Mouse (Mus musculus) forebrain, embryonic 13.5 days (tissue): ENCODE data around the gene Kansl2. TPM values are rescaled to one million over a fixed set of nuclear protein-coding genes. Genes with fewer than 3 reads are reported as not detected.
A peak's percentile ranks its signal among the peaks of the same experiment; 100 is the strongest.

Source experiments
- ATAC-seq: fragments of 200-750 bp; cut with Nextera tagmentation; 2 replicates; pipeline ENCODE4 v1.8.0; 2017
- H3K27ac ChIP-seq: fragments of 300-500 bp; sonication (generic); 2 replicates; pipeline ENCODE4 v1.5.1; 2015; ENCODE audit warnings: inconsistent platforms, mild to moderate bottlenecking, moderate library complexity
- H3K27me3 ChIP-seq: fragments of 300-500 bp; sonication (generic); 2 replicates; pipeline ENCODE4 v1.6.1; 2015; ENCODE audit warnings: mild to moderate bottlenecking, inconsistent platforms
- H3K36me3 ChIP-seq: fragments of 300-500 bp; sonication (generic); 2 replicates; pipeline ENCODE4 v1.6.1; 2015; ENCODE audit warnings: mild to moderate bottlenecking, inconsistent platforms; ENCODE audit not compliant: poor library complexity, severe bottlenecking
- H3K4me1 ChIP-seq: fragments of 300-500 bp; sonication (generic); 2 replicates; pipeline ENCODE4 v1.6.1; 2015; ENCODE audit warnings: inconsistent platforms
- H3K4me2 ChIP-seq: fragments of 300-500 bp; sonication (generic); 2 replicates; pipeline ENCODE4 v1.6.1; 2015; ENCODE audit warnings: inconsistent platforms, mild to moderate bottlenecking, moderate library complexity
- H3K4me3 ChIP-seq: fragments of 300-500 bp; sonication (generic); 2 replicates; pipeline ENCODE4 v1.5.1; 2015; ENCODE audit warnings: mild to moderate bottlenecking, inconsistent platforms
- H3K9ac ChIP-seq: fragments of 300-500 bp; sonication (generic); 2 replicates; pipeline ENCODE4 v1.6.1; 2015; ENCODE audit warnings: mild to moderate bottlenecking, inconsistent platforms
- H3K9me3 ChIP-seq: fragments of 300-500 bp; sonication (generic); replicated peaks from 2 replicates; pipeline ENCODE4 v1.6.1; 2016; ENCODE audit warnings: inconsistent platforms
- WGBS: fragments of 180-500 bp; shearing (Covaris S2); methylation state at CpG from one replicate; pipeline ENCODE4 v1.1.7; 2015; 5-methylcytosine and 5-hydroxymethylcytosine counted together
- polyA plus RNA-seq: library from polyadenylated mRNA; unstranded; fragments of >200 nt; fragmentation: Nextera tagmentation; extraction: Ambion mirVana; gene quantifications from 2 replicates; pipeline ENCODE4 v1.2.1, GENCODE M21; 2015

Kansl2 gene
- polyA plus RNA-seq, 1 experiment from 2014 or later, result 157 TPM

- no peak for ATAC-seq
- H3K4me1 ChIP-seq, result peaks cover 6% of the 10 kb centered on the region
- H3K27ac ChIP-seq, result no peak overlapping the region
- 60% methylated on average over 13 of the region's 13 CpGs for WGBS
- H3K9ac ChIP-seq, result no peak overlapping the region
- no peak overlapping the region for H3K4me3 ChIP-seq
- H3K4me2 ChIP-seq, result no peak overlapping the region
- H3K9me3 ChIP-seq, result no peaks in the 10 kb centered on the region
- 0 out of 2 replicates have a peak, but pooled peaks cover 9% of the 10 kb centered on the region for H3K36me3 ChIP-seq
- H3K27me3 ChIP-seq, result no peaks in the 10 kb centered on the region
Observed at GRCm38 (mm10) chr15:98511386-98511928, 22.6 kb downstream of the Kansl2 start.

- H3K4me3 ChIP-seq, result peak overlapping the region; percentile 23
Observed at GRCm38 (mm10) chr15:98510438-98511385, 23.4 kb downstream of the Kansl2 start.

GRCm38 (mm10) chr15:98509387-98509786 lies 24.7 kb downstream of the Kansl2 start:
- 65% methylated on average over 2 of the region's 2 CpGs for WGBS
- Histone ChIP-seq H3K9me3 (no peaks in the 10 kb centered on the region), H3K27ac (no peak overlapping the region), H3K4me3 (no peak overlapping the region), H3K4me1 (peaks cover 6% of the 10 kb centered on the region), H3K4me2 (no peak overlapping the region), H3K9ac (no peak overlapping the region), H3K27me3 (0 out of 2 replicates have a peak, but pooled peaks cover 3% of the 10 kb centered on the region), H3K36me3 (no peaks in the 10 kb centered on the region)
- no peak for ATAC-seq

More at GRCm38 (mm10) chr15:98510438-98511385, 23.4 kb downstream of the Kansl2 start:
- 32% methylated on average over 25 of the region's 25 CpGs for WGBS
- peak overlapping the region; percentile 50 for H3K4me2 ChIP-seq
- H3K9me3 ChIP-seq, result no peaks in the 10 kb centered on the region
- 0 out of 2 replicates have a peak, but pooled peaks cover 2% of the 10 kb centered on the region for H3K36me3 ChIP-seq
- peak; percentile 27; the same call in 1 of the 2 replicates for ATAC-seq
- H3K27me3 ChIP-seq, result no peaks in the 10 kb centered on the region
- peak overlapping the region; percentile 37; the same call in 1 of the 2 replicates for H3K9ac ChIP-seq
- peaks cover 6% of the 10 kb centered on the region for H3K4me1 ChIP-seq
- no peak overlapping the region for H3K27ac ChIP-seq

DNA sequence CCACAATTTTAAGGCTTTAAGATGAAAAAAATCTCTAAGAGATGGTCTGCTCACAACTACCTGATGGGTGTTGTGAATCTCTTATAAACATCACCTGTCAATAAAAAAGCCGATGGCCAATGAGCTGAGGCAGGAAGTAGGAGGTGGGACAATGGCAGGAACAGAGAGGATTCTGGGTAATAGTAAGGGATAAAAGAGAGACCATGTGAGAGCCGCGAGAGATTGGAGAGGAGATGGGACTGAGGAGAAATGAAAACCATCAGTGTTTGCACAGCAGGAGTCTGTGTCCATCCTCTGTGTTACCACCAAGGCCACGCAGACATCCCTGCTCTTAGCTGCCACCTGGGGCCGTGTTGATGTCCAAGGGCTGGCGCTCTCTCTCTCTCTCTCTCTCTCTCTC lies 26.7 kb downstream of the Kansl2 start:
- ATAC-seq, result no peak
- 88% methylated on average over 6 of the region's 6 CpGs for WGBS
- Histone ChIP-seq H3K27me3 (0 out of 2 replicates have a peak, but pooled peaks cover 3% of the 10 kb centered on the region), H3K9ac (no peak overlapping the region), H3K9me3 (no peaks in the 10 kb centered on the region), H3K4me1 (peaks cover 6% of the 10 kb centered on the region), H3K36me3 (no peaks in the 10 kb centered on the region), H3K4me3 (no peak overlapping the region), H3K27ac (no peak overlapping the region), H3K4me2 (no peak overlapping the region)

DNA sequence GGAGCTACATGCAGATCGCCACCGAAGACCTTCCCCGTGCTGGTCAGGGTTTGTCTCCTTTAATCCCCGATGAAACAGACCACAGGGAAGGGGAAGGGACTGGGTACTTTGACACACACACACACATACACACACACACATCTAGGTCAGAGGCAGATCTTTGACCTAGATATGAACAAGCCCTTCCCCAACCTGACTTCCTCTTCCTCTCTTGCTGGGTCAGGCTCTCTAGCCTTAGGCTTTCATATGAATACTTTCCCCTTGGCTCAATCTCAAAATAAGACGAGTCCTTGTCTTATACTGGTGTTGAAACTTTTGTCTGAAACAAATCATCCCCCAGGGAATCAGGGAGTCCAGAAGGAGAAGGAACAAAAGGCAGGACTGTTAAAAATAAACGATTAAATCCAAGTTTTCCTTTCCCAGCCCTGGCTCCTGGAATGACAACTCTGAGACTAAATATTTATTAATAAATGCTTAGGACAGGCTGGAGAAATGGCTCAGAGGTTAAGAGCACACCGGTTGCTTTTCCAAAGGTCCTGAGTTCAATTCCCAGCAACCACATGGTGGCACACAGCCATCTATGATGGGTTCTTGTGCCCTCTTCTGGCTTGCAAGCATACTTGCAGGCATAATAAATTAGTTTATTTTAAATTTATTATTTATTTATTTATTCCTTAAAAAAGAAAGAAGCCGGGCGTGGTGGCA lies 27.7 kb downstream of the Kansl2 start:
- Histone ChIP-seq H3K9ac (no peak overlapping the region), H3K9me3 (no peaks in the 10 kb centered on the region), H3K4me3 (no peak overlapping the region), H3K27ac (no peak overlapping the region), H3K4me2 (no peak overlapping the region), H3K27me3 (0 out of 2 replicates have a peak, but pooled peaks cover 3% of the 10 kb centered on the region), H3K36me3 (no peaks in the 10 kb centered on the region), H3K4me1 (peaks cover 6% of the 10 kb centered on the region)
- 85% methylated on average over 9 of the region's 9 CpGs for WGBS
- ATAC-seq, result no peak

DNA sequence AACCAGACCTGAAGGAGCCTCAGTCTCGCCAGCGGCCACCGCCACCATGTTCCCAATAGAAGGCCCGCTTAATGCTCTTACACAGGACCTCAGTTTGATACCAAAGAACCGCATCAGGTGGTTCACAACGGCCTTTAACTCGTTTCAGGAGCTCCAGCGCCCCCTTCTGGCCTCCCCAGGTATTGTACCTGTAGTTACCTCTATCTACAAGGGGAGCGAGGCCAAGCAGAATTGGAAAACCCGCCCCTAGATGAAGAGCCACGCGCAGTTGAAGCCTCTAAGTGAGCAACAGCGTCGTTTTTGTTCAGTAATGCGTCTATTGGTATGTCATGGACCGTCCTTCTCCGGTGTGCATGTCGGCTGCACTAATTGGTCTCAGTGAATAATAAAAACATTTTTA lies 29.6 kb downstream of the Kansl2 start:
- Histone ChIP-seq H3K4me2 (0 out of 2 replicates have a peak overlapping the region, but pooled peaks have one; percentile 3), H3K27ac (no peak overlapping the region), H3K9me3 (no peaks in the 10 kb centered on the region), H3K27me3 (0 out of 2 replicates have a peak, but pooled peaks cover 3% of the 10 kb centered on the region), H3K4me1 (no peaks in the 10 kb centered on the region), H3K36me3 (no peaks in the 10 kb centered on the region), H3K4me3 (no peak overlapping the region), H3K9ac (no peak overlapping the region)
- 9% methylated on average over 18 of the region's 18 CpGs for WGBS
- no peak for ATAC-seq

DNA sequence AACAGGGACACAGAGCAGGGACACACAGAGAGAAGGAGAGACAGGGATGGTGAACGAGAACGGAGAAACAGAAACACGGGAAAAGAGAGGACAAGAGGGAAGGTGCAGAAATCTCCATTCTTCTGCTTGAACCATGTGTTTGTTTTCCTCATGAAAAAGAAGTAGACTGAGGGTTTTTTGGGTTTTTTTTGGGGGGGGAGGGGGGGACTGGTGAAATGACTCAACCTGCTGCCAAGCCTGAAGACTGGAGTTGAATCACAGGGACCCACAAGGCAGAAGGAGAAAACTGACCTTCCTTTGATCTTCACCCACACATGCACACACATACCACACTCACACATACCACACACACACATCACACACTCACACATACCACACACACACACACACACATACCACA lies 30.7 kb downstream of the Kansl2 start:
- H3K4me1 ChIP-seq, result no peaks in the 10 kb centered on the region
- H3K27ac ChIP-seq, result no peak overlapping the region
- no peak overlapping the region for H3K4me2 ChIP-seq
- H3K9me3 ChIP-seq, result no peaks in the 10 kb centered on the region
- no peak overlapping the region for H3K9ac ChIP-seq
- H3K27me3 ChIP-seq, result 0 out of 2 replicates have a peak, but pooled peaks cover 3% of the 10 kb centered on the region
- H3K4me3 ChIP-seq, result no peak overlapping the region
- 88% methylated on average over 3 of the region's 3 CpGs for WGBS
- ATAC-seq, result no peak
- H3K36me3 ChIP-seq, result no peaks in the 10 kb centered on the region

DNA sequence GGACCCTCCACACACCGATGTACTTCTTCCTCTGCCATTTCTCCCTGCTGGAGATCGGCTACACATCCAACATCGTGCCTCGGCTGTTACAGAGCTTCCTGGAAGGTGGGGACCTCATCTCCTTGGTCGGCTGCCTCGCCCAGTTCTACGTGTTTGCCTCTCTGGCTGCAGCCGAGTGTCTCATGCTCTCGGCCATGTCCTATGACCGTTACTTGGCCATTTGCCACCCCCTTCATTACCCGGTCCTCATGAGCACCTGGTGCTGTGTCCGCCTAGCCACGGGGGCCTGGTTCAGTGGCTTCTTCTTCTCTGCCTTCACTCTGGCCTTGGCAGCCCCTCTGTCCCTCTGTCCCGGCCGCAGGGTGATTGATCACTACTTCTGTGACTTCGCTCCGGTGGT lies 36.4 kb downstream of the Kansl2 start:
- no peak overlapping the region for H3K4me3 ChIP-seq

GRCm38 (mm10) chr15:98492102-98492501 lies 42.0 kb downstream of the Kansl2 start, which contains the start of gene Olfr279:
Gene Olfr279, plus strand, starts transcription at chr15:98492402.
- H3K27me3 ChIP-seq, result no peaks in the 10 kb centered on the region
- H3K9ac ChIP-seq, result no peak within 1 kb of the TSS
- H3K9me3 ChIP-seq, result no peaks in the 10 kb centered on the region
- H3K4me1 ChIP-seq, result no peaks in the 10 kb centered on the region
- H3K4me2 ChIP-seq, result no peak within 1 kb of the TSS
- H3K27ac ChIP-seq, result no peak within 1 kb of the TSS
- no peak for ATAC-seq
- no peak within 1 kb of the TSS for H3K4me3 ChIP-seq
- H3K36me3 ChIP-seq, result no peaks in the 10 kb centered on the region
- WGBS, result 71% methylated on average over 4 of the region's 4 CpGs

More for the DNA sequence above, 36.4 kb downstream of the Kansl2 start:
- H3K27ac ChIP-seq, result no peak overlapping the region
- no peaks in the 10 kb centered on the region for H3K9me3 ChIP-seq
- no peaks in the 10 kb centered on the region for H3K36me3 ChIP-seq
- no peak for ATAC-seq
- H3K4me2 ChIP-seq, result no peak overlapping the region
- H3K27me3 ChIP-seq, result no peaks in the 10 kb centered on the region
- WGBS, result 92% methylated on average over 17 of the region's 17 CpGs
- no peak overlapping the region for H3K9ac ChIP-seq
- H3K4me1 ChIP-seq, result no peaks in the 10 kb centered on the region

- no peak overlapping the region for H3K9ac ChIP-seq
- H3K27ac ChIP-seq, result no peak overlapping the region
- 81% methylated on average over 2 of the region's 2 CpGs for WGBS
- no peak for ATAC-seq
- no peaks in the 10 kb centered on the region for H3K4me1 ChIP-seq
- no peaks in the 10 kb centered on the region for H3K36me3 ChIP-seq
- H3K9me3 ChIP-seq, result no peaks in the 10 kb centered on the region
- no peak overlapping the region for H3K4me3 ChIP-seq
- H3K4me2 ChIP-seq, result no peak overlapping the region
- H3K27me3 ChIP-seq, result no peaks in the 10 kb centered on the region
Observed at GRCm38 (mm10) chr15:98491332-98491731, 42.7 kb downstream of the Kansl2 start.

DNA sequence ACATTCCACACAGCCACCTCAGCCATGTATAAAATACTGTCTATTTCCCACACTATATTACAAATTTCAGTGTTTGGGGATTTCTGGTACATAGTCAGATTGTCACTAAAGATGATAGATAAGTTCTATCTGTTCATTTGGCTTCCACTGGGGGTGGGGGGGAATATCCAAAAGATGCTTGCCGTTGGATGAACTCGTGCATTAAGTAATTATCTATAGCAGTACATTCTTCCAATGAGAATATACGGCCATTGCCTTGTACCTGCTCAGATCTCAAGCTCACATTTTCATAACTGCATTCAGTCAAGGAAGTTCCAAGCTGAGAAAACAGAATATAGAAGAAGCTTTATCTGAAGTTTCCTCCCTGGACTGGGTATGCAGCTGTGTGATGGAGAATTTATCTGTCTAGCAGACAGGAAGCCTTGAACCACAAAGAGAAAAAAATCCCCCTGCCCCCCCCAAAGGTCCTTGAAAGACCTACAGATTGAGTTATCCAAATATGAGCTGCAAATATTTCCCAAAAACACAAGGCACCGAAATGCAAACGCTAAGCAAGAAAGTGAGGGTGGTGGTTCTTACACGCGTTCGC lies 47.5 kb downstream of the Kansl2 start:
- Histone ChIP-seq H3K9me3 (no peaks in the 10 kb centered on the region), H3K27ac (no peak overlapping the region), H3K4me2 (no peak overlapping the region), H3K36me3 (no peaks in the 10 kb centered on the region), H3K9ac (no peak overlapping the region), H3K4me3 (no peak overlapping the region), H3K4me1 (no peaks in the 10 kb centered on the region), H3K27me3 (no peaks in the 10 kb centered on the region)
- ATAC-seq, result no peak
- 97% methylated on average over 8 of the region's 8 CpGs for WGBS
